Mouse (Mus musculus) hindbrain, embryonic 11.5 days (tissue): ENCODE results near the gene Gm20916. TPM values are rescaled to one million over a fixed set of nuclear protein-coding genes. Genes with fewer than 3 reads are reported as not detected.
"Not testable (repeated sequence)": the region's sequence is repeated elsewhere in the genome, so short reads cannot be mapped to it uniquely, and the experiment has no call there.

Source experiments
- ATAC-seq: fragments of 200-750 bp; cut with Nextera tagmentation; 2 replicates; pipeline ENCODE4 v1.8.0; 2017; ENCODE audit warnings: mild to moderate bottlenecking, moderate TSS enrichment, moderate library complexity; ENCODE audit not compliant: low FRiP score
- DNase-seq: peaks from one replicate; pipeline ENCODE4 v3.0.0-alpha.2; 2015; ENCODE audit warnings: low spot score
- H3K27ac ChIP-seq: fragments of 300-500 bp; sonication (generic); 2 replicates; pipeline ENCODE4 v1.5.1; 2014; ENCODE audit warnings: mild to moderate bottlenecking, low read depth, low read length
- H3K27me3 ChIP-seq: fragments of 300-500 bp; sonication (generic); 2 replicates; pipeline ENCODE4 v1.6.1; 2014; ENCODE audit warnings: mild to moderate bottlenecking, low read length, moderate library complexity, mixed read lengths; ENCODE audit not compliant: control insufficient read depth, insufficient read depth
- H3K36me3 ChIP-seq: fragments of 300-500 bp; sonication (generic); 2 replicates; pipeline ENCODE4 v1.6.1; 2014; ENCODE audit warnings: mild to moderate bottlenecking, low read length, moderate library complexity, mixed read lengths; ENCODE audit not compliant: control insufficient read depth, insufficient read depth
- H3K4me1 ChIP-seq: fragments of 300-500 bp; sonication (generic); replicated peaks from 2 replicates; pipeline ENCODE4 v1.6.1; 2014; ENCODE audit warnings: low read length, mixed read lengths; ENCODE audit not compliant: control insufficient read depth, insufficient read depth
- H3K4me2 ChIP-seq: fragments of 300-500 bp; sonication (generic); replicated peaks from 2 replicates; pipeline ENCODE4 v1.6.1; 2014; ENCODE audit warnings: mild to moderate bottlenecking, low read depth, low read length
- H3K4me3 ChIP-seq: fragments of 300-500 bp; sonication (generic); 2 replicates; pipeline ENCODE4 v1.5.1; 2014; ENCODE audit warnings: low read depth, low read length
- H3K9ac ChIP-seq: fragments of 300-500 bp; sonication (generic); 2 replicates; pipeline ENCODE4 v1.6.1; 2014; ENCODE audit warnings: low read depth, low read length
- H3K9me3 ChIP-seq: fragments of 300-500 bp; sonication (generic); 2 replicates; pipeline ENCODE4 v1.6.1; 2016; ENCODE audit warnings: low read length; ENCODE audit not compliant: control insufficient read depth
- WGBS: fragments of 180-500 bp; shearing (Covaris S2); extraction: QIAGEN DNeasy Blood & Tissue Kit; methylation state at CpG from one replicate; pipeline ENCODE4 v1.1.7; 2014; 5-methylcytosine and 5-hydroxymethylcytosine counted together
- polyA plus RNA-seq: library from polyadenylated mRNA; unstranded; fragments of >200 nt; fragmentation: Nextera tagmentation; extraction: Ambion mirVana; gene quantifications from 2 replicates; pipeline ENCODE4 v1.2.1, GENCODE M21; 2014

Gm20916 gene
- not detected in 2 replicates for polyA plus RNA-seq

DNA sequence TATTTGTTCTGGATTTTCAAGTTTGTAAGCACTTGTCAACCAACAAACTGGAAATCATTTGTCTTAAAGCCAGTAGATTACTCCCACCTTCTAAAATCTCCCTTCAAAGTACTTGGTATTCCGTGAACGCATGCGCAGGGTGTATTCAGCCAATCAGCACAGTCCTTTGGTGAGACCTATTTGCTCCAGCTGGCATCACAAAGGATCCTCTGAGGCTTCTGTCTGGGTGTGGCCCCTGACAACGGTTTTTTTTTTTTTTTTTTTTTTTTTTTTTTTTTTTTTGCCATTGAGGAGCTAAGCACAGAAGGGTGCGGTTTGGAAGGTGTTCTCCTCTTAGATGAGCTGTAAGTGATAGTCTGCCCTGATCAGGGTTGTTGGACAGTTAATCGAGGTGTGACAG, at the start of gene Gm20916:
Gene Gm20916, plus strand, starts transcription at position 301 of the 400 bp plus-strand sequence.
- WGBS, result no CpG with 5 or more reads among the region's 6 CpGs
- DNase-seq, result not testable (repeated sequence)

More for the DNA sequence above, at the start of gene Gm20916:
- H3K9ac ChIP-seq, H3K4me1 ChIP-seq, H3K4me3 ChIP-seq, H3K27ac ChIP-seq, H3K4me2 ChIP-seq, H3K9me3 ChIP-seq, ATAC-seq, H3K27me3 ChIP-seq, H3K36me3 ChIP-seq: not testable (repeated sequence)

Other genes starting within 250 kb of the Gm20916 start
- gene Gm20917, start 168.4 kb upstream of the Gm20916 start, polyA plus RNA-seq, result not detected in 2 replicates